Mouse (Mus musculus) spleen, postnatal 10 days (tissue): ENCODE results near the gene Pnpo.

Experiments used
- DNase-seq, 2 experiments: peaks; one replicate each; pipeline ENCODE4 v3.0.0; 2021 to 2022; ENCODE audit warnings: low spot score in 2 of 2

Gene Pnpo

DNA sequence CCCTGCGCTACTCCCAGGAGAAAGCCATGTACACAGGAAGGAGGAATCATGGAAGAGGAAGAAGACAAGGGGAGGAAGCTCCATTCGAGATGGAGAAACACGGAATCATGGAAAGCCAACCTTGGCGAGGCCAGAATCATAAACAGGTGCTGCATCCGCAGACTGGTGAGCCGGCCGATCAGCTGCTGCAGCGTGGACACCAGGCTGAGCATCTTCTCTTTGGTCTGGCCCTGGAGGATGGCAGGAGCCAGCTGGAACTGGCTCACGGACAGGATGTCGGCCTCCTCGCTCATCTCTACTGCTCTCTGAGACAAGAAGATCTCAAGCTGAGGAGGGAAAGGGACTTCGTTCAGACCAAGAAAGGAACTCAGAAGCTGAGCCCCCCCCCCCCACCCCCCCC lies 35.2 kb downstream of the Pnpo start:
- DNase-seq, result no peak

DNA sequence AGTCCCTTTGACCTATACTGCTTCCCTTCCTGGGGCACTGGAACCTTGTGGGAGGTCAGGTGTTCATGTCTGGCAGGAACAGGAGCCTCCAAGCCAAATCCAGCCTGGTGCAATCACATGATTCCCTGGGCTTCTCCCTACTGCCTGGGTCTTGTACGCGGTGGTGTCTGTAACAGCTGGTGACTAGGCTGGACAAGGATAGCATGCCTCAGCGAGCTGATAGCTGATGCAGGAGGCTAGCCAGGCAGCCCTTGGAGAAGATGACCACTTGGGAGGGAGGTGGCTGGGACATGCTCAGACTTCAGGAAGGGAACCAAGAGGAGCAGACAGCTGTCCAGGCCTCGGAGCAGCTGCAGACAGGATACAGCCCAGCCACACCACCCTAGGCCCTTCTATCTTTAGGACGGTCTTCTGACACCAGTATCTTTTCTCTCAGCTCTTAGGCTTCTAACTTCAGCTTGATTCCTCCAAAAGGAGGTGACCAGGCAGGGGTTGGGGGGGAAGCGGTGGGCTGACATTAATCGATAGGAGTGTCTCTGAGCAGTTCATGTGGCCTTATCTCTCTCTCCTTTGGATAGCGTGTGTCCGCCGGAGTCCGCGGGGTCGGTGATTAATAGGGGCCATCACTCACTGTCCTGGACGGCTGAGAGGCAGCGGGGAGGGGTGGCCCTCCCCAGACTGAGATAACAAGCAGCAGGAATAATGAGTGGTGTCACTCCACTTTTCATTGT lies 37.2 kb downstream of the Pnpo start:
- no peak for DNase-seq

DNA sequence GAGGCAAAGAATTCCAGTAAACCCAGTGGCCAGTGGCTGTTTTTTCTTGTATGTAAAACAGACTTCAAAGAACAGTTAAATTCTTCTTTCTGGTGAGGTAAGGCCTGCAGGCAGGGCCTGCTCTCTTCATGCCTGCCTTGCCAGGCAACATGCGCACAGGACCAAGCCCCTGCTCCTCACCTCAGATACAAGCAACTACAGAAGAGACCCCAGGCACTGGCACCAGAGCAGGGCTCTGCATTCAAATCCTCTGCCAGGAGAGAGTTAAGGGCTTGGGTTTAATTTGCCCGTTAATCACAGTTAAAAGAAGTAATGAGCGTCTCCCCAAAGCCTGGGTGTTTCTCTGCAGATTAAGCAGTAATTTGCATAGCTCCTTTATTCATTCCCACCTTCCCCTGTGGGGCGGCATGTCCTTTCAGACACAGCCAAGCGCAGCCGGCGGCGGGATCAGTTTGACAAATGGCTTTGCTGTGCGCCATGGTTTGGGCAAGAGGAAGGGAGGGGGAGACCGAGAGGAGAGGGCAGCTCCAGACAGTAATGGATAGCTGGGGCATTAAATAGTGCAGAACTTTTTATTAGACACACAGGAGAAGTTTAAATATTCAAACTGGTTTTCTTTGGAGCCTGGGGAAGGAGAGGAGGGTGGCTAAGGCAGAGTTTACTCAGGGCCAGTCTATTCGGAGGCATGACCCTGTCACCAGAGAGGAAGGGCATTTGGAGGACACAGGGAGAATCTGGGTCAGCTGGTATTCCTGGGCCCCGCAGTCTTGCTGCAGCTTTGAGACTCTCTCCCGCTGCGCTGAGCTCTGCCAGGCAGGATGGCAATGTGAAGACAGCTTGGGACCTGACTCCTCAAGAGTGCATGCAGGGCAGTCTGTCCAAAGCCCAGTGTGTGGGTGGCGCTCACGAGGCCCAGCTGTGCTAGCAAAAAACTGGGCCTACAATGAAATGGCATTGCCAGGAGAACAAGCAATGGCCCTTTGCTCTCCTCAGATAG lies 40.8 kb downstream of the Pnpo start:
- no peak for DNase-seq

DNA sequence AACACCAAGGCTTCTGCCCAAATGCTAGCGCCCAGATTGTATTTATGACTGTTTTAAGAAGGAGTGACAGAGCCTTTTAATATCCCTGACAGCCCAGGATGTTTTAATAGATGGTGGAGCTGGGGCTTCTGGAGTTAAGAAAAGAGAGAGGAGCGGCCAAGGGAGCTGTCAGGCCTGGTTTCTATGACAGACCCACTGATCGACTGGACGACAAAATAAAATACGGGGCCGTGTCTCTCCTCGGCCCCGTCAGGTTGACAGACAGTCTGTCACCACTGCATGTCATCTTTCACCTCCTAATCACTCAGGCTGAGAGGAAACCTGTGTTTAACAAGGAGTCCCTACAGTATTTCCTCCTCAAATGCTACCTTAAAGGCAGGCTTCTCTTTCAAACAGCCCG lies 42.5 kb downstream of the Pnpo start:
- DNase-seq, result no peak

DNA sequence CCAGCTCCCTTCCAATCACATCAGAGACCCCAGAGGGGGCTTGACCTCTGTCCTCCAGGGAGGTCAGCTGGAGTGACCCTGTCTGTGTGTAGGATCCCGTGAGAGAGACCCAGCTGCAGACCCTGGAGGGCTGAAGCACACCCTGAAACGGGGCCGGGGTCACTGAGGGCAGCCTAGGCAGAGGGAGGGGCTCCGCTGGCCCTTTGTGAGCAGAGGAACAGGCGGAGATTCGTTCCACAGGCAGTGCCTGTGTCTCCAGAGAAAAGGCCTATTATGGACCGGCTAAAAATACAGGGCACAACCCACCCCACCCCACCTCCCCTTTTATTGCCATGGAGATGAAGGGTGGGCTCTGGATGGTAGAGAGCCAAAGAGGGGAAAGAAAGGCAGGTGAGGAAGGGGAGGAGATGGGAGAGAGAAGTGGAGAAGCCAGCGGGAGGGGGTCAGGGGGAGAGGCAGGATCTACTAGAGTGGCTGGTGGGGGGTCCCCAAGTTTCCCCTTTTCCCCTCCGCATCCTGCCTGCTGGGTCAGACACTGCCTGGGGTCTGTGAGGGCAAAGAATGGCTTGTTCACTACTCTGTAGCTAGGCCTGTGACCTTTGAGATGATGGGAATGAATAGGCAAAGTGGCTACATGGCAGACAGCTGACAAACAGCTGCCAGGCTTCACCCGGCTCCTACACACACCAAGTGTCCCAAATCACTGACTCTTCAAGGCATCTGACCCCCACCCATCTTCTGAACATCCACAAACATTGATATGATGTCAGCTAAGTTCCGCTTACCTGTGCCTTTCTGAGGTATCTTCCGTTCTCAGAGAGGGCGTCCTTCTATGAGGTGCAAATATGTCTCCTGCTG lies 44.1 kb downstream of the Pnpo start:
- DNase-seq, result no peak

DNA sequence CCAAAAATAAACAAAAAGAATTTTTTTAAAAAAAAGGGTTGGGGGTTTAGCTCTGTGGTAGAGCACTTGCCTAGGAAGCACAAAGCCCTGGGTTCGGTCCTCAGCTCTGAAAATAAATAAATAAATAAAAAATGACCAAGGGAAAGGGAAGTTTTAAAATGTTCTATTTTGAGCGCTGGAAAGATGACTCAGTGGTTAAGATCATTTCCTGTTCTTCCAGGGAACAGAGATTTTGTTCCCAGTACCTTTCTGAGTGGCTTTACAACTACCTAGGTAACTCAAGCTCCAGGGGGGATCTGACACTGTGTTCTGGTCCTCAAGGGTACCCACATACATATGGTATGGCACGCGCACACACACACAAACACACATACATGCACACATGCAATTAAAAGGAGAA lies 47.9 kb downstream of the Pnpo start:
- DNase-seq, result no peak

DNA sequence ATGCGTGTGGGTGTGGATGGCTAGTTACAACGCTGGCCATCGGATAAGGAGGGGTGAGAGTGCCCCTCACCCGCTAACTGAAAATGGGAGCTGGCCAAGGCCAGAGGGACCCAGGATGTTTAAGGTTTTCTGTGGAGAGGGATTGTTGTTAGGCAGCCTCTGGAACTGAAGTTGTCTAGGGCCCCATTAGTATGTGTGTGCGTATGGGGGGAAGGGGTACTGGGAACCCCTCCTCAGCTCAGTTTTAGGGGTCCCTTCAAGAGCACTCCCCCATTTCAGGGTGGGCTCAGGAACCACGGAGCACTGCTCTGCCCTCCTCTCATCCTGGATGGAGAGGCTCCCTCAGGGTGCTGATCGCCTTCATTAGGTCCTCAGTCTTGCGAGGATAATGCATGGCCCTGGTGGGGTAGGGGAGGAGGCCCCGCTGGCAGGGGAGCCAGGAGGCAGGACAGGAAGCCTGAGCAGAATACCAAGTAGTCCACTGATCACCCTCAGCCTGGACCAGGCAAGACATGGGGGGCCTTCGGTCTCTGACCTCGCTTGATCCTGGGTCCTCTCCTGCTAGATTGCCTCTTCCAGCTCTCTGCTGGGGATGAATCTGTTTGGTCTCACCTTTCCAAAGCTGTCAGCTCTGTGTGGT lies 50.5 kb downstream of the Pnpo start:
- no peak for DNase-seq

DNA sequence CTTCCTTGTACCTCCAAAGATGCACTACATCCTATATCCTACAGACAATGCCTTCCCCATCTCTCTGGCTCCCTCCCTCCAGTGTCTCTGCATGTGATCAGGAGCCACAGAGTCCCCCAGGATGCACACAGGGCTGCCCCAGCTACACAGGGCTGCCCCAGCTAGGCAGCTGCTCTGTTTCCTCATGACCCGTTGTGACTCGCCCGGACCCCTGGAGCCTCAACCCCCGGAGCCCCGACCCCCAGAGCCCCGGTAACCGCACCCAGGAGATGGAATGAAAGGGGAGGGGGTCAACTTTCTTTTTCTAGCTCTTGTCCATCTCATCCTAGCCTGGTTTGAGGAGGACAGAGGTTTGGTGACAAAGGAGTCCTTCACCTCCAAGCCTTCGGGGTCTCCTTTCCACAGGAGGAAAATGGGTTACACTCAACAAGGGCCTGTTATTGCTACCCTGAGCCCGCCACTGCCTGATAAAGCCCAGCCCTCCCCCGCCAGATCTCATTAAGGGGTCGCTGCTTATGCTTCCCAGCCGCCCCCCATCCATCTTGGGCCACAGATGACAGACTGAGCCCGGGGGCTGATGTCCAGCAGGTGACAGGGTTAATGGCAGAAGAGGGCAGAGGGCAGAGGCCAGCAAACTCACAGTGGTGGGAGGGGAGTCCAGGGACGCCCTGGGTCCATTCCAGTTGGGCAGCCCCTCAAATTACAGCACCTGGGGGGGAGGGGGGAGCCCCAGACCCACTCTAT lies 51.8 kb downstream of the Pnpo start:
- DNase-seq, result no peak
